Mouse (Mus musculus): Measurements from ENCODE around the gene Id2. TPM values are rescaled to one million over a fixed set of nuclear protein-coding genes. Genes with fewer than 3 reads are reported as not detected.
A peak's percentile ranks its signal among the peaks of the same experiment; 100 is the strongest.

Gene Id2
- polyA plus RNA-seq, 1 experiment from 2014 or later: 444 TPM

- Histone ChIP-seq H3K9ac (replicated peaks; ENCODE audit: low read depth) (no peak overlapping the region), H3K9me3 (ENCODE audit: low read length) (no peaks in the 10 kb centered on the region), H3K4me2 (replicated peaks; ENCODE audit: low read depth, low read length) (no peak overlapping the region), H3K27me3 (replicated peaks; ENCODE audit: insufficient read depth, low read length) (no peaks in the 10 kb centered on the region), H3K4me3 (ENCODE audit: low read depth, low read length) (no peak overlapping the region), H3K36me3 (ENCODE audit: insufficient read depth, low read length) (no peaks in the 10 kb centered on the region), H3K27ac (ENCODE audit: low read length) (no peak overlapping the region), H3K4me1 (ENCODE audit: insufficient read depth, low read depth, low read length) (peaks cover 16% of the 10 kb centered on the region; the same call in 1 of the 2 replicates)
- DNase-seq (ENCODE audit: low spot score) (peak; percentile 72), ATAC-seq (peak; percentile 64)
- TF ChIP-seq CTCF (IDR thresholded peaks at IDR 0.05): no peak
- peak; percentile 26; the same call in 1 of the 2 replicates for TF ChIP-seq EP300 (IDR thresholded peaks at IDR 0.05)
- 58% methylated on average over 4 of the region's 4 CpGs for WGBS
Measured at GRCm38 (mm10) chr12:25120753-25121152, 23.8 kb upstream of the Id2 start.

DNA sequence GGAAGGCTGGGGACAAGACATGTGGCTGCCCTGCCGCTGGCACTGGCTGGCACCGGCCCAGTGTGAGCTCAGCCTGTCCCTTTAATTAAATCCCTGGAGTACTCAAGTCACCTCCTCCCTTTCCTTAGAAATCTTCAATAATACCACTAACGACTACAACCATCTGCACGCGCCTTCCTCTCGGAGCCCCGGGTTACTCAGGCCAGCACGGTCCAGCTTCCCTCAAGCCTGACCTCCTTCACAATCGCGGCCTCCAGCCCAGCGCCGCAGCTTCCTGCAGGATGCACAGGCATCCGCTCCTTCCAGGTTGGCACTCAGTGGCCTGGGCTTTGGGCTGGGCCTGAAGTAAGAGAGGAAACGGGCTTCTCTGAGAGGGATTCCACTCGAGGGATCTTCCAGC lies 22.3 kb upstream of the Id2 start:
- Histone ChIP-seq H3K9me3 (ENCODE audit: low read length) (no peaks in the 10 kb centered on the region), H3K36me3 (ENCODE audit: insufficient read depth, low read length) (no peaks in the 10 kb centered on the region), H3K4me2 (replicated peaks; ENCODE audit: low read depth, low read length) (no peak overlapping the region), H3K9ac (replicated peaks; ENCODE audit: low read depth) (no peak overlapping the region), H3K4me1 (ENCODE audit: insufficient read depth, low read depth, low read length) (peaks cover 16% of the 10 kb centered on the region; the same call in 1 of the 2 replicates), H3K4me3 (ENCODE audit: low read depth, low read length) (no peak overlapping the region), H3K27ac (ENCODE audit: low read length) (peak overlapping the region; percentile 27; the same call in 1 of the 2 replicates), H3K27me3 (replicated peaks; ENCODE audit: insufficient read depth, low read length) (no peaks in the 10 kb centered on the region)
- ATAC-seq (peak; percentile 90), DNase-seq (ENCODE audit: low spot score) (peak; percentile 72)
- TF ChIP-seq EP300 (IDR thresholded peaks at IDR 0.05) (peak; percentile 86), CTCF (IDR thresholded peaks at IDR 0.05) (no peak)
- 27% methylated on average over 15 of the region's 15 CpGs for WGBS

GRCm38 (mm10) chr12:25117856-25118511 lies 21.0 kb upstream of the Id2 start:
- ATAC-seq: peak; percentile 17; the same call in 1 of the 2 replicates

GRCm38 (mm10) chr12:25116126-25116525 lies 19.2 kb upstream of the Id2 start:
- Histone ChIP-seq H3K9me3 (ENCODE audit: low read length) (no peaks in the 10 kb centered on the region), H3K4me3 (ENCODE audit: low read depth, low read length) (no peak overlapping the region)
- ATAC-seq: no peak

More at GRCm38 (mm10) chr12:25117856-25118511, 21.0 kb upstream of the Id2 start:
- Histone ChIP-seq H3K4me1 (ENCODE audit: insufficient read depth, low read depth, low read length) (peaks cover 16% of the 10 kb centered on the region; the same call in 1 of the 2 replicates), H3K27ac (ENCODE audit: low read length) (no peak overlapping the region), H3K27me3 (replicated peaks; ENCODE audit: insufficient read depth, low read length) (no peaks in the 10 kb centered on the region), H3K4me3 (ENCODE audit: low read depth, low read length) (no peak overlapping the region), H3K36me3 (ENCODE audit: insufficient read depth, low read length) (no peaks in the 10 kb centered on the region), H3K9me3 (ENCODE audit: low read length) (no peaks in the 10 kb centered on the region), H3K4me2 (replicated peaks; ENCODE audit: low read depth, low read length) (no peak overlapping the region), H3K9ac (replicated peaks; ENCODE audit: low read depth) (no peak overlapping the region)
- DNase-seq (ENCODE audit: low spot score): peak; percentile 25
- no peak for TF ChIP-seq EP300 (IDR thresholded peaks at IDR 0.05)
- TF ChIP-seq CTCF (IDR thresholded peaks at IDR 0.05): no peak
- 78% methylated on average over 4 of the region's 4 CpGs for WGBS

DNA sequence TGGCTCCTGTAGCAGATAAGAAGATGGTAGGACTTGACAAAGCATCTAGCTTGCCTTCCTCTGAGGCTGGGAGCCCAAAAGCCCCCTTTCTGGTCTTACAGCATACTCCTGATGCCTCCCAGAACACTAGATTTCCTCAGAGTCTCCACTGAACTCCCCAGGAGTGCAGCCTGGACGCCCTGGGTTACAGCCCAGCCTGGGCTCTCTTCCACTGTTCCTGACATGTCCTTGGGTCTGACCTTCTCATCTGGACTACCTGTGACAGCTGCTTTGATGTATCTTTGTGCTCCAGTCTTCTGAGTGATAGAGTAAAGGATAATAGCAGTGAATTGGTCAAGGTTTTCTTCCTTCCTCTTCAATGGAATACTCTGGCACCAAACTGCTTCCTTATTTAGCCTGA lies 17.5 kb upstream of the Id2 start:
- Histone ChIP-seq H3K9ac (replicated peaks; ENCODE audit: low read depth) (no peak overlapping the region), H3K27ac (ENCODE audit: low read length) (no peak overlapping the region), H3K9me3 (ENCODE audit: low read length) (no peaks in the 10 kb centered on the region), H3K36me3 (ENCODE audit: insufficient read depth, low read length) (no peaks in the 10 kb centered on the region), H3K4me2 (replicated peaks; ENCODE audit: low read depth, low read length) (no peak overlapping the region), H3K4me1 (ENCODE audit: insufficient read depth, low read depth, low read length) (peaks cover 16% of the 10 kb centered on the region; the same call in 1 of the 2 replicates), H3K27me3 (replicated peaks; ENCODE audit: insufficient read depth, low read length) (no peaks in the 10 kb centered on the region), H3K4me3 (ENCODE audit: low read depth, low read length) (no peak overlapping the region)
- TF ChIP-seq EP300 (IDR thresholded peaks at IDR 0.05) (no peak), CTCF (IDR thresholded peaks at IDR 0.05) (no peak)
- ATAC-seq (no peak), DNase-seq (ENCODE audit: low spot score) (no peak)
- 85% methylated on average over 1 of the region's 1 CpGs for WGBS

More at GRCm38 (mm10) chr12:25116126-25116525, 19.2 kb upstream of the Id2 start:
- Histone ChIP-seq H3K27ac (ENCODE audit: low read length) (no peak overlapping the region), H3K36me3 (ENCODE audit: insufficient read depth, low read length) (no peaks in the 10 kb centered on the region), H3K4me2 (replicated peaks; ENCODE audit: low read depth, low read length) (no peak overlapping the region), H3K4me1 (ENCODE audit: insufficient read depth, low read depth, low read length) (peaks cover 16% of the 10 kb centered on the region; the same call in 1 of the 2 replicates), H3K27me3 (replicated peaks; ENCODE audit: insufficient read depth, low read length) (no peaks in the 10 kb centered on the region), H3K9ac (replicated peaks; ENCODE audit: low read depth) (no peak overlapping the region)
- no peak for DNase-seq (ENCODE audit: low spot score)
- 86% methylated on average over 2 of the region's 2 CpGs for WGBS
- TF ChIP-seq EP300 (IDR thresholded peaks at IDR 0.05) (no peak), CTCF (IDR thresholded peaks at IDR 0.05) (no peak)

DNA sequence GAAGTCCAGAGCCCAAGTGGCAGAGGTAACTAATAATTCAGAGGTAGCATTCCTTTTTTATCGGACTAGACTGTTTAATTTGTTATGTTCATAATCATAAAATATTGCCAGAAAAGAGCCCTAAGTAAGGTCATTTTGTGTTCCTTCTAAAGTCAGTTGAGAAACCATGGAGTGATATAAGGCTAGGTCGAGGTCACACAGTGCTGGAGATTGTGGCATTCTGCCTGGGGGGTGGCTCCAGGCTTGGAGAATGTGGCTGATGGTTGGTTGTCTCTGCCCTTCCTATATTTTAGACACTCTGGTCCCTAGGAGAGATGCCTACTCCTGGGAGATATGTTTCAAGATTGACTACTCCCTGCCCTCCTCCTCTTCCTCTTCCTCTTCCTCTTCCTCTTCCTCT lies 16.4 kb upstream of the Id2 start:
- Histone ChIP-seq H3K36me3 (ENCODE audit: insufficient read depth, low read length) (no peaks in the 10 kb centered on the region), H3K9ac (replicated peaks; ENCODE audit: low read depth) (no peak overlapping the region), H3K9me3 (ENCODE audit: low read length) (no peaks in the 10 kb centered on the region), H3K4me3 (ENCODE audit: low read depth, low read length) (no peak overlapping the region), H3K4me2 (replicated peaks; ENCODE audit: low read depth, low read length) (no peak overlapping the region), H3K27me3 (replicated peaks; ENCODE audit: insufficient read depth, low read length) (no peaks in the 10 kb centered on the region), H3K4me1 (ENCODE audit: insufficient read depth, low read depth, low read length) (peaks cover 8% of the 10 kb centered on the region; the same call in 1 of the 2 replicates), H3K27ac (ENCODE audit: low read length) (no peak overlapping the region)
- TF ChIP-seq EP300 (IDR thresholded peaks at IDR 0.05): no peak
- no peak for TF ChIP-seq CTCF (IDR thresholded peaks at IDR 0.05)
- no peak for ATAC-seq
- no peak for DNase-seq (ENCODE audit: low spot score)
- 79% methylated on average over 2 of the region's 2 CpGs for WGBS
